Mouse (Mus musculus): ENCODE results near the gene Nup93.

The Nup93 gene

DNA sequence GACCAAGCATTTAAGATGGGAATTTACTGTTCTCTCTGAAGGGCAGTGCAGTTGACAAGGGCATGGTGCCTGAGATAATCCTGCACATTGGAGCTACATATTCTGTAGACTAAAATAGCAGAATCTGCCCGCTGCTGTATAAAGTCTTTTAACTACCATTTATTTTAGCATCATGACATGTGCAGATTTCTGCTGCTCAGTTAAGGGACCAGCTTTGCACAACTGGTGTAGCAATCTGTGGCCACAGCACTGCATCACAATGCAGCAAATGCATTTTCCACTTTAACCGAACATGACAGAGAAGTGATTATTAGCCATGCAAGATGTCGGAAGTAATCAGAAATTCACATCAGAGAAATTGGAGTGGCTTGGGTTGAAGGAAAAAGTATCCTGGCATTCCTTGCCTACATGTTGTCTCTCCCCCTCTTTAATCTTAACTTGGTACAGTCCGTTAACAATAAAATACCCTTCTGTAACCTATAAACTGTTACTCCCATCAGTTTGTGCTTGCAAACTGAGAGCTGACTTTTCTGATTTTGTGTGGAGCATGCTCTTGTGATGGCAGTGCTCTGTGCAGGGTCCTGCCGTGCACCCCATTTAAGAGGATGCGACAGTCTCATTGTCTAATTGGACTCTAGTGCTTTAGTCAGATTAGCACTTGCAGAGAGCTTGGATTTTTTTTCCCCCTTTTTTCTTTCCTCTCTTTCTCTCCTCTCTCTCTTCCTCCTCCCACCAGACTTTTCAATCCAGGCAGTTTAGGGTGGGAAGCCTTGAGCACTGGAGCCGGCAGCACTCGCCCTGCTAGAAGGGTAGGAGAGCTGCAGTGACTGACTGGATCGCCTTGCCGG lies 52.2 kb downstream of the Nup93 start:
- no peak for DNase-seq (ENCODE audit: low spot score)

GRCm38 (mm10) chr8:94268359-94268890 lies 54.1 kb downstream of the Nup93 start:
- DNase-seq (ENCODE audit: low spot score) = no peak

DNA sequence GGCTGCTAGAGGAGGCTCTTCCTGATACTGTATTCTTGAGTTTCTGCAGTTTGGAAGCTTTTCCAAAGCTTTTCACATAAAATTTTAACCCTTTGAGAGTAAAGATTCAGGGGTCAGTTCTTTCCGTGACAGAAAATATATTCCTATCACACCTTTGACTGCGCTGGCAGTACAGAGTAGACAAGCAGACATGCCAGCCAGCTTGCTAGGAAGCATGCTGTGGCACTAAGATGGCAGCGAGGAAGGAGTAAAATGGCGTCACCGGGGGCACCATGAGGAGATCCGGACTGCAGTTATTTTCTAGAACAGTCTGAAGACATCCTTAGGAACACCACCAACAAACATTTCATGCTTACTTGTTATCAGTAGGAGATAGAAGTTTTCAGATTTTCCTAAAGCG lies 55.9 kb downstream of the Nup93 start:
- DNase-seq (ENCODE audit: low spot score) = no peak

- DNase-seq (ENCODE audit: low spot score) = no peak
Observed at GRCm38 (mm10) chr8:94271102-94271501, 56.7 kb downstream of the Nup93 start.

DNA sequence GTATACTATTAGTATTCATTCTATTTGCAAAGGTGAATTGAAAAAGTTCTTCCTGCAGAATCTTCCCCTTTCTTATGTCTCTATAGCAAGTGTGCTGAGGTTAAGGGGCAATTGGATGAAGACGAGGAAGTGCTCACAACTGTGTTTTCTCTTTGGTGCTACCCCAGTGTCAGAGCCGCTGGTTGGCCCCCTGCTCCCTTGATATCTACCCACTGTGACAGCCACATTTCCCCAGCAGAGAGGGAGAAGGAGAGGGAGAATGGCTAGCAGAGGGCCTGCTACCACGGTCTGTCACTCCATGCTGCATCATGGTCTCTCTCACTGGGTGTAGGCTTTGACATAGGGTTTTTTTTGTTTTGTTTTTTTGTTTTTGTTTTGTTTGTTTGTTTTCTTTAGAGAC lies 58.2 kb downstream of the Nup93 start:
- DNase-seq (ENCODE audit: low spot score) = no peak

DNA sequence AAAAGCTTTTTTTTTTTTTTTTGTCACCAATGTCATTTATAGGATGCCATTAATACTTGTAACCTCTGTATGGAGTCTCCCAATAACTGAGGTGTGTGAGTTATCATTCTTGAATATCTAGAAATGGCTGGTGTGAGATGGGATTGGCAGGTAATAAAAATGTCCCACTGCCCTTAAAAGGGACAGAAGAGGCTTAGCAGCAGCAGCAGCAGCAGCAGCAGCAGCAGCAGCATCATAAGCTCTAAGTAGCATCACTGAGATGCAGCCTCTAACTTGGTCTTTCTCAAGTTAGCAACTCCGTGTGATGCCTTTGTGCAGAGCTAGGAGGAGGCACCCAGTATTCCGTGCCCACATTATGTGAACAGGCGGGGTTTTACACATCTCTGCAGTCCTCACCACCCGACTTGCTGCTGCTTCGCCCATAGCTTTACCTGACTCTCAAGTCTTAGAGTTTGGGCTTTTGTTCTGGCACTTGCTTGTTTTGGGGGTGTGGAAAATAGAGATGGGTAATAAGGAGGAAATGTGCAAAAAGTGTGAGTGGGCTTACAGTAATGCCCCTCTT lies 59.0 kb downstream of the Nup93 start:
- DNase-seq (ENCODE audit: low spot score) = no peak

GRCm38 (mm10) chr8:94274030-94274429 lies 59.7 kb downstream of the Nup93 start:
- DNase-seq (ENCODE audit: low spot score) = no peak

GRCm38 (mm10) chr8:94278295-94278694 lies 63.9 kb downstream of the Nup93 start:
- no peak for DNase-seq (ENCODE audit: low spot score)

DNA sequence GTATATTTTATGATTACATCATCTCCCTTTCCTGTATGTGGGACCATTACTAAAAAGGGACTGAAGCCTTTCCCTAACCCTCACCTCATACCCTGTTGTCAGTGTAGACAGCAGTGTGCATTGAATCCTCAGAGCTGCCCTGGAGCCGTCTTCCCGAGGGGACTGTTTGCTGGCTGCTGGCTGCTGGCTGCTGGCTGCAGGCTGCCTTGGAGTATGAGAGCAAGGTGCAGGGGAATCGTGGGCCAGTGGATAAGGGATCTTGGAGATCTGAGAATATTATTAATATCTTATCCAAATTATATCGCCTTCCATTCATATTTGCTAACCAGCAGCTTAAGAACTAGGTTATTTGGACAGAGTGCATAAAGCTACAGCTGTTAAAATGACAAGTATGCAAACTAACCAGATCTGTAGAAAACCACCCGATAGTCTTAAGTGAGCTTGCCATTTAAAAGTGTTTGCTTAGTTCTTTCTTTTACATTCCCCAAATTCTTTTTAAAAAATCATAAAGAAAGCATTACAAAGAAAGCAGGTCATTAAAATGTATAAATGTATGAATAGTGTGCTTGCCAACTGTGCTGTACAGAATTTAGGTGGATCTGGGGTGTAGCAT lies 65.7 kb downstream of the Nup93 start:
- no peak for DNase-seq (ENCODE audit: low spot score)

GRCm38 (mm10) chr8:94282453-94282985 lies 68.2 kb downstream of the Nup93 start:
- no peak for DNase-seq (ENCODE audit: low spot score)

DNA sequence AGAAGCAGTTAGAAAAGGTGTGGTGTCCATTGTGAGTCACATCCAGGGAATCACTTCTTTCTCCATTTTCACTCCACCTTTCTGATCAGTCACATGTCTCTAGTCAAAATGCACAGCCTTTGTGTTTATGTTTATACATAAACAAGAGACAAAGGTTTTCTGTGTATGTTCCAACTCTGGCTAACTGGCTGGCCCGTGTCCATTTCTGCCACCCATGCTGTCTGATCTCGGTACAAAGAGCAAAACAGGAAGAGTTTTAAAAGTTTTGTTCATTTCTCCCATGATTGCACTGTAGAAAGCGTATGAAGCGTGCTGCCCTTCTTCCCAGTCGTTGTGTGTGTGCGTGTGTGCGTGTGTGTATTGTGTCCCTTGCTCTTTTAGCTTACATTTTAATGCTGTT lies 69.8 kb downstream of the Nup93 start:
- DNase-seq (ENCODE audit: low spot score) = no peak

DNA sequence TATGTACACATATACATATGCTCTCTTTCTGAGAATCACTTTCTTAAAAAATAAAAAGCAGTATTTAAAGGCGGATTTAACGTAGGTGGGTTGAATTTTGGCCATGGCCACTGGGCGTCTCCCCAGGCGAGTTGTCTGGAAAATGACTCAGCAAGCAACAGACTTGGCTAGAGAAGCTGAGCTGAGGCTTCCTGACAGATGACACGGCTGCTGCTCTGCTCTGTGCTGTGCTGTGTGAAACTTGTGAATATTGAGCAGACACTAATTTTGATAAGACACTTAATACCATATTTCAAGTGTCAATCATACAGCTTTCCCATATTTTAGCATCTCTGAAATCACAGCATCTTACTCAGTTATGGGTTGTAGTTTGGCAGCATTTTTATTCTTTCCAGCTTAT lies 76.2 kb downstream of the Nup93 start:
- no peak for DNase-seq (ENCODE audit: low spot score)

DNA sequence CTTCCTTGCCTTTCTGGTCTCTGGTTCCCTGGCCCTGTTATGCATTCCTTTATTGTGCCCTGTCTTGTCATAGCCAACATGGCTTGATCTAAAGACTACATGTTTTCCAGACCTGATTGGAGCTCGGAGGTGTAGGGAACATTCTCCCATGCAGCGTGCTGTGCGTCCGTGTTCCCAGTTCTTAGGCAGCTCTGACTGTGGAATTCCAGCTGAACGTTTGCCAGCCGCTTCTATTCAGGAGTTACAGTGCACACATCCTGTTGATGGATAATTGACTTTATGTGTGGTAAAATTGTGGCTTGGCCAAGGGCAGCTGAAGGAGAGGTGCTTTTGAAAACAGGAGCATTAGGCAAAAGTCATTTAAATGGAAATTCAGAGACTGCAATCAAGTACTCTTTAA lies 77.7 kb downstream of the Nup93 start:
- DNase-seq (ENCODE audit: low spot score) = no peak

- no peak for DNase-seq (ENCODE audit: low spot score)
Observed at GRCm38 (mm10) chr8:94292626-94293025, 78.3 kb downstream of the Nup93 start.

DNA sequence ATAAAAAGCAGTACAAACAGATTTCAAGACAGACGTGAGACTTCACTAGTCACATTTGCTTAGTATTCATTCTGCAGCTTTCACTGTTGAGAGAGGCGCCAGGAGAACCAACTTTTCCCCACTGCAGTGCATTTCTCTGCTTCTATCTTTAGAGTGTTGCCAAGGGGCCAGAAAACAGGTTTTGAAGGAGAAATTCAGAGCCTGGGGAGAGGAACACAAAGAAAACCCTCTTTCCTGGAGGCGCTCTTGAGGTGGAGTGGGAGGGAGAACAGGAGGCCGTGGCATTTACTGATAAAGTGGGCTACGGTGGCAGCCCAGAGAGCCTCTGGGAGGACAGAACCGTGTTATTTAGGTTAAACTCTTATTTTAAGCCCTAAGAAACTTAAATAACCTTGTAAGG lies 81.3 kb downstream of the Nup93 start:
- DNase-seq (ENCODE audit: low spot score) = no peak

DNA sequence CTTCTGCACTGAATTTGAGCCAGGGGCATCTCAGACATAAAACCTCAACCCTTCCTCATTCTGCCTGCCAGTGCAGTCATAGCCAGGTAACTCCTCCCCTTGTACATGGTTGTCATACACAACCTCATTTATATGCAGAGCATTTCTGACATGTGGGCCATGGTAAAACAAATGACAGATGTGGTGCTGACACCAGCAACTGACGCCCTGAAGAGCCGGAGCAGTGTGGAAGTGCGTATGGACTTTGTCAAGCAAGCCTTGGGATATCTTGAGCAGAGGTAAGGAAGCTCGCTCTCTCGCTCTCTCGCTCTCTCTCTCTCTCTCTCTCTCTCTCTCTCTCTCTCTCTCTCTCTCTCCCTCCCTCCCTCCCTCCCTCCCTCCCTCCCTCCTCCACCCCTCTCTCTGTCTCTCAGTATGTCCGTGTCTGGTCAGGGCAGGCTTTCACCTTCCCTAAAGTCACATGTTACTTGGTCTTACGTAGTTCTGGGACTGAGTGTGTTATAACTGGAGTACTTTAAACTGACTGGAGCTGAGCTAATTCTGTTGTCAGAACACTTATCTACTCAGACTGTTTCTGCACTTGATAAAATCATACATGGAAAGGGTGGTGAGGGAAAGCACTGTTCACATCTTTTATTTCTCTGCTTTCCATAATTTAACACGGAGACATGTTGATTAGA lies 82.1 kb downstream of the Nup93 start:
- no peak for DNase-seq (ENCODE audit: low spot score)

GRCm38 (mm10) chr8:94297101-94297500 lies 82.7 kb downstream of the Nup93 start:
- no peak for DNase-seq (ENCODE audit: low spot score)

GRCm38 (mm10) chr8:94300809-94301208 lies 86.4 kb downstream of the Nup93 start:
- no peak for DNase-seq (ENCODE audit: low spot score)

DNA sequence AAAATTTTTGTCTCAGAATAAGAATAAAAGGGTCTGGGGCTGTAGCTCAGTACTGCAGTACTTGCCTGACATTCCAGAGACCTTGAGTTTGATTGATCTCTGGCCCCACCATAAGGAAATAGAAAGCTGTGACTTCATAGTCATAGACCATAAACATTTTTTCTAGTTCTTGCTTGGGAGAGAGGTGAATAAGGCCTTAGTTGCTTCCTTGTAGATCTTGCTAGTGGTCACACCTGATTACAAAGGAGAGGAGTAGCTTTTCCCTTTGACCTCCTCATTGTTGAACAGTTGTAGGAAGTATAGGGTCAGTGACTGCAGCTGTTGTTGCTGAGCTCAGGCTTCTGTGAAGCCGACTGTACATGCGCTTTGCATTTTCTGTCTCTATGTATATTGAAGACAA lies 90.0 kb downstream of the Nup93 start:
- no peak for DNase-seq (ENCODE audit: low spot score)

DNA sequence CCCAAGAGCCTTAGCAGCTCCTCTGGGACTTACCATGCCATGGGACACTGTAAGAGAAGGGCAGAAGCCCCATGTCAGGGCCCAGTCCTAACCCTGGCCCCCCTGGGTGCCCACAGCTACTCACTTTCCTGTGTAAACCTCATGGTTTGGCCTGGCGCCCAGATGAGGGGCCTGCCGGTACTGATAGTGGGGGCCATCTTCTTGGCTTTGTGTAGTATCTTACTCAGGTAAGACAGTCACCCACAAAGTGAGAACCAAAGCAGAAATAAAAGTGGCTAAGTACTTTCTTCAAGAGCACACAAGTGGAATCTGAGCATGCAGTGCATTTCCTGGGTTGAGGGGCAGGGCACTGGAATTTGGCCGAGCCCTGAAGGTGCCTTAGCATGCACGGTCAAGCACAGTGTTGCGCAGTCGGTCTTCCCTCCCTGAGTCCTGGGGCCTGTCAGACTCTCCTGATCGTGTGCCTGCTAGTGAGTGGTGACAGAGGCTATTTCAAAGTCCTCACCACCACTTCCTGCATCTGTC lies 92.7 kb downstream of the Nup93 start:
- no peak for DNase-seq (ENCODE audit: low spot score)

- DNase-seq (ENCODE audit: low spot score) = no peak
Observed at GRCm38 (mm10) chr8:94307652-94308051, 93.3 kb downstream of the Nup93 start.

DNA sequence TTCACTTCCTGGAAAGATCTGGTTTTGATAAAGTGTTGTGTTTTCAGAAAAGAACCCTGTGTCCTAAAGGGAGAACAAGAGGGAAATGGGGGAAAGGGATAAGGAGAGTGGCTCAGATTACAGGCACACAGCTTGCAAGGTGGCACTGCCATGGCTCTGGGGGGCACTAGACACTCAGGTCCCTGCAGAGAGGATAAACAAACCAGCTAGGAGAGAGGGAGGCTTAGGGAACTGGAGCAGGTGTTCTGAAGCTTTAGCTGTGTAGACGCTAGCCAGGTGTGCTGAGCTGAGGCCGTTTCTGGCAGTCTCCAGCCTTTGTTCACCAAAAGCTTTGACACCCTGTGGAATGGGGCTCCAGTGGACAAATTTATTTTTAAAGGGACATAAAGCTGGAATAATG lies 99.7 kb downstream of the Nup93 start:
- DNase-seq (ENCODE audit: low spot score) = no peak

Measured in T-cell, adult 2 months (primary cell).